Mouse (Mus musculus) small intestine, adult 2 months (tissue): ENCODE data around the gene Tmem221.

Source experiments
- CTCF ChIP-seq: fragments of 200-500 bp; IDR thresholded peaks from 2 replicates; pipeline ENCODE4 v1.5.1; 2012; ENCODE audit warnings: low read depth, mild to moderate bottlenecking, control low read depth, inconsistent platforms, low read length, moderate library complexity, mixed read lengths; ENCODE audit not compliant: insufficient replicate concordance, insufficient read length; ENCODE audit errors: extremely low read depth
- POLR2A ChIP-seq: fragments of 200-500 bp; IDR thresholded peaks from 2 replicates; pipeline ENCODE4 v1.6.1; 2012; ENCODE audit warnings: low read depth, mild to moderate bottlenecking, control low read depth, inconsistent platforms, low read length, moderate library complexity

DNA sequence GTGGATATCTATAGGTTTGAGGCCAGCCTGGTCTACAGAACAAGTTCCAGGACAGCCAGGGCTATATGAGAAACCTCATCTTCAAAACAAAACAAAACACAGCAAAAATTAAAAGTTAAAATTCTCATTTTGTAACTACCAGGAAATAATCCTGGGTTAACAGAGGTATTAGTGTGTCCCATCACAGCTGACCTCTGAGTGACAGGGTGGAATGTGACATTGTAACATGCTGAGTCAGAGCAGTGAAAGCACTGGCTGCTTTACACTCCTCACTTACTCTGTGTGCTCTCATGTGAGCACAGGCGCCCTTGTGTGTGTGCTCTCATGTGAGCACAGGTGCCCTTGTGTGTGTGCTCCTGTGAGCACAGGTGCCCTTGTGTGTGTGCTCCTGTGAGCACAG lies 16.3 kb upstream of the Tmem221 start:
- TF ChIP-seq POLR2A (no peak), CTCF (no peak)
